ENCODE assay signal across 14 mouse cellular contexts in genomic region chr11:57958233-57958632, GRCm38 (mm10). TPM values are rescaled to one million over a fixed set of nuclear protein-coding genes. Genes with fewer than 3 reads are reported as not detected.
DNase-seq lines count a peak whose midpoint lies in the region; ATAC-seq and TF ChIP-seq lines count a peak whose summit lies in the region.
"Had no signal": no experiment of that assay in that cellular context is flagged by ENCODE, and none has a peak within 500 bp of the region (broad histone marks: within the 10 kb centered on the region; RNA-seq: fewer than 3 reads in every experiment).

No protein-coding gene starts in this region.

- DNase-seq in 416B (ENCODE audit: low read depth) (peak; percentile 52), ES-E14 (ENCODE audit: low read depth, low spot score) (no peak)
- DNase-seq in natural killer cell, adult 2 months (ENCODE audit: low spot score in 2 of 2): peak; percentile 59 to 68
- DNase-seq in ovary, postnatal 36 days (ENCODE audit: low spot score): no peak
- no peak for DNase-seq in spleen, adult 18-20 months
- DNase-seq: adrenal gland, adult 2 months; cerebellum, adult 2 months had no signal

- 44% methylated on average over 7 of the region's 7 CpGs for WGBS in liver, embryonic 16.5 days (ENCODE audit: insufficient replicate concordance)
- 79% methylated on average over 7 of the region's 7 CpGs for WGBS in forebrain, embryonic 12.5 days
- 75% methylated on average over 7 of the region's 7 CpGs for WGBS in hindbrain, embryonic 16.5 days

- no peak overlapping the region for H3K4me3 ChIP-seq in ES-E14 (ENCODE audit: insufficient read depth in 1 of 2, low read depth in 1 of 2, low read length in 2 of 2, poor library complexity in 1 of 2, severe bottlenecking in 1 of 2)
- no peak overlapping the region for H3K4me3 ChIP-seq in liver, embryonic 16.5 days (ENCODE audit: low read depth, low read length)
- H3K4me3 ChIP-seq in forebrain, embryonic 12.5 days (replicated peaks): no peak overlapping the region
- no peak overlapping the region for H3K4me3 ChIP-seq in hindbrain, embryonic 16.5 days (ENCODE audit: low read length)
- H3K4me3 ChIP-seq: embryonic facial prominence, embryonic 13.5 days; midbrain, embryonic 12.5 days; neural tube, embryonic 15.5 days had no signal

- no peaks in the 10 kb centered on the region for H3K9me3 ChIP-seq in ES-E14 (ENCODE audit: control insufficient read depth, insufficient read depth, low read depth, low read length)
- no peaks in the 10 kb centered on the region for H3K9me3 ChIP-seq in liver, embryonic 16.5 days (replicated peaks; ENCODE audit: control insufficient read depth, low read length)
- no peaks in the 10 kb centered on the region for H3K9me3 ChIP-seq in forebrain, embryonic 12.5 days
- no peaks in the 10 kb centered on the region for H3K9me3 ChIP-seq in hindbrain, embryonic 16.5 days (ENCODE audit: control insufficient read depth, low read length)
- H3K9me3 ChIP-seq: embryonic facial prominence, embryonic 13.5 days; midbrain, embryonic 12.5 days; neural tube, embryonic 15.5 days had no signal

- no peak for ATAC-seq in liver, embryonic 16.5 days (ENCODE audit: low read depth)
- ATAC-seq in forebrain, embryonic 12.5 days (ENCODE audit: low FRiP score): no peak
- ATAC-seq in hindbrain, embryonic 16.5 days: no peak
- ATAC-seq: intestine, embryonic 16.5 days had no signal

- H3K4me2 ChIP-seq in liver, embryonic 16.5 days (ENCODE audit: low read depth, low read length): no peak overlapping the region
- no peak overlapping the region for H3K4me2 ChIP-seq in forebrain, embryonic 12.5 days
- no peak overlapping the region for H3K4me2 ChIP-seq in hindbrain, embryonic 16.5 days (ENCODE audit: low read length)
- H3K4me2 ChIP-seq: embryonic facial prominence, embryonic 13.5 days; midbrain, embryonic 12.5 days; neural tube, embryonic 15.5 days had no signal

- H3K4me1 ChIP-seq in ES-E14 (ENCODE audit: control insufficient read depth in 2 of 2, insufficient read depth in 2 of 2, low read length in 2 of 2, poor library complexity in 1 of 2): peaks cover 0 to 28% of the 10 kb centered on the region in 2 experiments; a peak in 2 of 4 replicates
- peaks cover 83% of the 10 kb centered on the region for H3K4me1 ChIP-seq in liver, embryonic 16.5 days (ENCODE audit: control insufficient read depth, low read depth, low read length)
- H3K4me1 ChIP-seq in forebrain, embryonic 12.5 days: peaks cover 8% of the 10 kb centered on the region
- peaks cover 4% of the 10 kb centered on the region; the same call in 1 of the 2 replicates for H3K4me1 ChIP-seq in hindbrain, embryonic 16.5 days (ENCODE audit: control insufficient read depth, insufficient read depth, low read depth, low read length)

- H3K9ac ChIP-seq in ES-E14 (ENCODE audit: insufficient read depth, low read depth, low read length, poor library complexity, severe bottlenecking): no peak overlapping the region
- H3K9ac ChIP-seq in liver, embryonic 16.5 days (ENCODE audit: low read depth, low read length): 0 out of 2 replicates have a peak overlapping the region, but pooled peaks have one; percentile 20
- no peak overlapping the region for H3K9ac ChIP-seq in forebrain, embryonic 12.5 days
- H3K9ac ChIP-seq in hindbrain, embryonic 16.5 days (ENCODE audit: low read depth, low read length): no peak overlapping the region
- H3K9ac ChIP-seq: embryonic facial prominence, embryonic 13.5 days; midbrain, embryonic 12.5 days; neural tube, embryonic 15.5 days had no signal

- no peaks in the 10 kb centered on the region for H3K27me3 ChIP-seq in liver, embryonic 16.5 days (ENCODE audit: control insufficient read depth, insufficient read depth, low read depth, low read length)
- no peaks in the 10 kb centered on the region for H3K27me3 ChIP-seq in forebrain, embryonic 12.5 days
- H3K27me3 ChIP-seq in hindbrain, embryonic 16.5 days (replicated peaks; ENCODE audit: control insufficient read depth, insufficient read depth, low read length): no peaks in the 10 kb centered on the region
- H3K27me3 ChIP-seq: embryonic facial prominence, embryonic 13.5 days; midbrain, embryonic 12.5 days; neural tube, embryonic 15.5 days had no signal

- no peaks in the 10 kb centered on the region for H3K36me3 ChIP-seq in ES-E14 (ENCODE audit: control insufficient read depth, insufficient read depth, low read length, poor library complexity, severe bottlenecking)
- H3K36me3 ChIP-seq in liver, embryonic 16.5 days (ENCODE audit: control insufficient read depth, insufficient read depth): no peaks in the 10 kb centered on the region
- no peaks in the 10 kb centered on the region for H3K36me3 ChIP-seq in forebrain, embryonic 12.5 days (replicated peaks)
- no peaks in the 10 kb centered on the region for H3K36me3 ChIP-seq in hindbrain, embryonic 16.5 days (ENCODE audit: control insufficient read depth, insufficient read depth, low read length)
- H3K36me3 ChIP-seq: embryonic facial prominence, embryonic 13.5 days; midbrain, embryonic 12.5 days; neural tube, embryonic 15.5 days had no signal

- peak overlapping the region; percentile 10; the same call in 1 of the 2 replicates for H3K27ac ChIP-seq in ES-E14 (ENCODE audit: insufficient read depth, low read depth, low read length, poor library complexity, severe bottlenecking)
- H3K27ac ChIP-seq in liver, embryonic 16.5 days (ENCODE audit: low read length): peak overlapping the region; percentile 64
- no peak overlapping the region for H3K27ac ChIP-seq in forebrain, embryonic 12.5 days
- no peak overlapping the region for H3K27ac ChIP-seq in hindbrain, embryonic 16.5 days (ENCODE audit: low read depth, low read length)
- H3K27ac ChIP-seq: embryonic facial prominence, embryonic 13.5 days; midbrain, embryonic 12.5 days; neural tube, embryonic 15.5 days had no signal

- in situ Hi-C loops in ES-E14 (cut with MboI; ENCODE audit: low sequenced_read_pairs in 2 of 2, unreplicated experiment in 2 of 2): loop anchor here in 1 of 2 experiments (5.0 to 10.0 kb wide), 2 partner anchors 59 to 137 kb away; partner anchors contain the start of gene Gm12248

TF ChIP-seq in ES-E14, 5 proteins besides CTCF, POLR2A, EP300 and RAD21:
- TF ChIP-seq ZNF384 (IDR thresholded peaks at IDR 0.05; ENCODE audit: low read depth, low read length) (no peak), HCFC1 (IDR thresholded peaks at IDR 0.05; ENCODE audit: borderline replicate concordance, insufficient read depth, low read length) (no peak), MAFK (IDR thresholded peaks at IDR 0.05; ENCODE audit: insufficient read depth, low read depth, low read length) (no peak), CHD2 (IDR thresholded peaks at IDR 0.05; ENCODE audit: low read depth, low read length) (no peak), ZC3H11A (IDR thresholded peaks at IDR 0.05; ENCODE audit: borderline replicate concordance, low read depth, low read length) (no peak)

RNA-seq across cellular contexts. Expression of gene Larp1, which starts 50.6 kb away (rescaled TPM):
- total RNA-seq in ES-E14 (2012; rRNA removed): 90.1 and 100 TPM in 2 replicates
- 14.2 and 14.9 TPM in 2 replicates for polyA plus RNA-seq in liver, embryonic 16.5 days (2015; fragmentation: Nextera tagmentation; extraction: Ambion mirVana)
- polyA plus RNA-seq in forebrain, embryonic 12.5 days (2016; fragmentation: Nextera tagmentation; extraction: Ambion mirVana): 16.0 and 17.9 TPM in 2 replicates
- polyA plus RNA-seq in hindbrain, embryonic 16.5 days (2015; fragmentation: Nextera tagmentation; extraction: Ambion mirVana): 17.3 and 18.0 TPM in 2 replicates

Comparison
In these comparisons a context has a peak if more than half of its experiments do, and no peak if none do; other contexts are left out.
1. DNase-seq: peak in 416B (single experiment) and natural killer cell, adult 2 months (2 of 2); none in ES-E14 (single experiment), ovary, postnatal 36 days (single experiment) and spleen, adult 18-20 months (0 of 2).
2. H3K27ac ChIP-seq: peak in ES-E14 (single experiment) and liver, embryonic 16.5 days (single experiment); none in forebrain, embryonic 12.5 days (single experiment) and hindbrain, embryonic 16.5 days (single experiment).